Mouse (Mus musculus): ENCODE measurements around the gene Csad. TPM values are rescaled to one million over a fixed set of nuclear protein-coding genes. Genes with fewer than 3 reads are reported as not detected.
A peak's percentile ranks its signal among the peaks of the same experiment; 100 is the strongest.

The Csad gene
- polyA plus RNA-seq, 1 experiment = 106 TPM

DNA sequence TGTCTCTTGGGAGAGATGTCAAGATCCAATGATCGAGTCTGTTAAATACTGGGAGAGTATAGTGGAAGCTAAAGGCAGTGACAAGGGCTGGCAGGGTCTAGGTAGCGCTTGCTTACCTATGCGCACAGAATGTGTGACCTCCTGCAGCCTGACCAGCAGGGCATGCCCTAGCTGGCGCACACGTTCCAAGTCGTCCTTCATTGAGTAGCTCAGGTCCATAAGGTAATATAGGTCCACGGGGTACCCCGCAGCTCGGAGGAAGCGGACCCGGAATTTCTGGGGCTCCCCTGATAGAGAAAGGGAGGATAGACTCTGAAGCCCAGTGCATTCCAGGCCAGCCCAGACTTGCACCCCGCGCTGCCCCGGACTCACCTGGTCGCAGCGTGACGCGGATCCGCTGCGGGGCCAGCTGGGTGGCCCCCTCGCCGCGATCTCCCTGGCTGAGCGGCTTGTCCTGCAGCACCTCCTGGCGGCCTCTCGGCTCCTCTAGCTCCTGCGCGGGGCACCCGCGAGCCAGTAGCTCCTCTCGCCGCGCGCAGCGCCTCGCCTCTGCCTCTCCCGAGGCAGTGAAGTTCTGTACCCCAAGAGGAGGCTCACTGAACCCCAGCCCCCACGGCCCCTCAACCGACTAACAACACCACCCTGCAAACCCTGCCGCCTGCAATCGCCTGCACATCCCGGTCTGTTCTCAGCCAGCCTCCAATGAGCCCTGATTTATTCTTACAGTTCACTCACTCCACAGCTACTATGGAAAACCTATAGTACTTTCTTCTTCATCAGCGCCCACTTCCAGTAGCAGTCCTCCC is 19.9 kb upstream of the Csad start:
- H3K4me3 ChIP-seq (replicated peaks; ENCODE audit: extremely low read depth, low read depth, low read length) = peak overlapping the region; percentile 37
- 4% methylated on average over 43 of the region's 43 CpGs for WGBS
- peak; percentile 85 for DNase-seq
- TF ChIP-seq CTCF (IDR thresholded peaks at IDR 0.05; ENCODE audit: insufficient read depth, low read length) (peak; percentile 52), POLR2A (IDR thresholded peaks at IDR 0.05; ENCODE audit: borderline replicate concordance, extremely low read depth, low read depth, low read length) (no peak)
- peaks cover 4% of the 10 kb centered on the region; the same call in 1 of the 2 replicates for H3K4me1 ChIP-seq (ENCODE audit: control insufficient read depth, insufficient read depth, low read length)

DNA sequence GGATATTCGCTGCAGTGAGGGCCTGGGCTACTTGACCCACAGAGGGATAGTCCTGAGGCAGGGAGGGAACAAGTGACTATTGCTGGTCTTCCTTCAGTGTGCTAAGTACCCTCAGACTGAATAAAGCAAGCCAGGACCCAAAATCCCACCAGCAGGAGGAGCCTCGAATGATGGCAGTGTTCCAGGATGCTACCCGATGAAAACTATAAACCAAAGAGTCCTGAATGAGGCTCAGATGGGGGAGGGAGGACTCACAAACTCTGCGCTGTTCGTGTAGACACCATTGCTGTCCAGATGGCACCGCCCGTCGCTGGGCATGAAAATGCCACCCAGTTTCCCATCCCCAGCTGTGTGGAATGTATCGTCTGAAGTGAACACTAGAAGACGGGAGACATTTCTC is 17.9 kb upstream of the Csad start:
- DNase-seq = no peak
- no peak overlapping the region for H3K4me3 ChIP-seq (replicated peaks; ENCODE audit: extremely low read depth, low read depth, low read length)
- peaks cover 4% of the 10 kb centered on the region; the same call in 1 of the 2 replicates for H3K4me1 ChIP-seq (ENCODE audit: control insufficient read depth, insufficient read depth, low read length)
- 55% methylated on average over 10 of the region's 10 CpGs for WGBS
- TF ChIP-seq CTCF (IDR thresholded peaks at IDR 0.05; ENCODE audit: insufficient read depth, low read length) (no peak), POLR2A (IDR thresholded peaks at IDR 0.05; ENCODE audit: borderline replicate concordance, extremely low read depth, low read depth, low read length) (no peak)

DNA sequence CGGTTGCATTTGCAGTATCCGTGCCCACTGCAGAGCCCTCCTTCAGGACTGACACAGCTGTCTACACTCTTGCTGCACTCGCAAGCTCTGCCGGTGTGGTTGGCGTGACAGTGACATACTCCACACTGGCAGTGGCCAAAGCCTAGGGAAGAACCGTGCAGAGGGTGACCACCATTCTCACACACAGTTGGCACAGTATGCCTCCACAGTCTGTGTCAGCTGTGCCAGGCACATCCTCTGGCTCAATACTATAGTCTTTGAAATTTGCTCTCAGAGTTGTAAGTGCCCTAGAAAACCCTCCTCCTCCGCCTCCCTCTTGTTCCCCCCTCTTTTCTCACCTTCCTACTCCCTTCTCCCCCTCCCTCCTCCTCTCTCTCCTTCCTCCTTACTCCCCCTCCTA is 12.8 kb upstream of the Csad start:
- Histone ChIP-seq H3K4me1 (ENCODE audit: control insufficient read depth, insufficient read depth, low read length) (no peaks in the 10 kb centered on the region), H3K4me3 (replicated peaks; ENCODE audit: extremely low read depth, low read depth, low read length) (no peak overlapping the region)
- WGBS = 73% methylated on average over 7 of the region's 7 CpGs
- no peak for TF ChIP-seq CTCF (IDR thresholded peaks at IDR 0.05; ENCODE audit: insufficient read depth, low read length)
- TF ChIP-seq POLR2A (IDR thresholded peaks at IDR 0.05; ENCODE audit: borderline replicate concordance, extremely low read depth, low read depth, low read length) = 0 out of 2 replicates have a peak, but pooled peaks have one; percentile 13
- no peak for DNase-seq

DNA sequence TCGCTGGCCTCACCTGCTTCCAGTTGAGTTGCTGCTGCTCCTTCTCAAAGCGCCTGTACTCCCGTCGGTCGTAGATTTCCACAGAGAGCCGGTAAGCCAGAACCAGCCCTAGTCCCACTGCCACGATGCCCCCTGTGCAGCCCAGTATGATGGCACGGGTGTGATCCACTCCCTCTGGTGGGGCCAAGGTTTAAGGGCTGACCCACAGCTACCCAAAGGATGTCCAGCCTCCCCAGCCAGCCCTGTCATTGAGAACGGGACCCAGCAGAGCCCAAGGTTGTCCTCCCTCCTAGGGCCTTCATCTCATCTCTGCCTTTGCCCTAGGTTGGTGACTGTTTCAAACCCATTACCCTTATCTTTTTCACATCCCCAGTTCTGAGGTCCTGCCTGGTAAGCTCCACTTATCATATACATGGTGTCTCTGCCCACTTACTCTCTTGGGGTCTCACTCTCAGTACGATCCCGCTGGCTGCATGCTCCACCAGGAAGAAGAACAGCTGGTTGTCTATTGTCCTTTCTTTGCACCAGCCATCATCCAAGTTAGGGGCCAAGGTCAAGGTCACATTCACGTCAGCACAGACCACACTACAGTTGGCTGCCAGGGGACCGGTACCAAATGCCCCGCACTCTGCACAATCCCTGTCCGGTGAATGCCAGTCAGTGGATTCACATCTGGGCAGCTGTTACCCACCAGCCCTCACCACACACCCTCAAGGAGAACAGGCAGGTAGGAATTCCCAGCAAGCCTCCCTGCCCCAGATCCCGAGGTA is 12.1 kb upstream of the Csad start:
- 75% methylated on average over 16 of the region's 16 CpGs for WGBS
- no peak for DNase-seq
- TF ChIP-seq CTCF (IDR thresholded peaks at IDR 0.05; ENCODE audit: insufficient read depth, low read length) = no peak
- no peak for TF ChIP-seq POLR2A (IDR thresholded peaks at IDR 0.05; ENCODE audit: borderline replicate concordance, extremely low read depth, low read depth, low read length)
- Histone ChIP-seq H3K4me3 (replicated peaks; ENCODE audit: extremely low read depth, low read depth, low read length) (no peak overlapping the region), H3K4me1 (ENCODE audit: control insufficient read depth, insufficient read depth, low read length) (no peaks in the 10 kb centered on the region)

DNA sequence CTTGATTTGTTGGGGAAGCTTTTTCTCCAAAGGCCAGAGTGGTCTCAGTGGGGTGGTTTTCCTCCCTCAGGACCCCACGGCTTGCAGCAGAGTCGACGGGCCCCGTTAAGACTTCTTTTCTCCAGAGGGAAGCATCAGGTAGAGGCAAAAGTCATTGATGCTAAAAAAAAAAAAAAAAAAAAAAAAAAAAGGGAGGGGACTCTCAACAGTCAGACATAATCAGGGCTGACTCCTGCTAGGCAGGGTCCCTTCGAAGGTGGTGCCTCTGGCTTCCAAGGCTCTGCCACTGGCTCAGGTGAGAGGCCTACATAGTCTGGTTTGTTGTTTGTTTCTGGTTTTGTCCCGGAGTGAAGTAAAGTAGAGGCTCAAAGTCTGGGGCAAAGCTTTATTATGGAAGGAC is 11.1 kb upstream of the Csad start:
- H3K4me1 ChIP-seq (ENCODE audit: control insufficient read depth, insufficient read depth, low read length) = no peaks in the 10 kb centered on the region
- WGBS = 80% methylated on average over 6 of the region's 6 CpGs
- no peak overlapping the region for H3K4me3 ChIP-seq (replicated peaks; ENCODE audit: extremely low read depth, low read depth, low read length)
- TF ChIP-seq CTCF (IDR thresholded peaks at IDR 0.05; ENCODE audit: insufficient read depth, low read length) (no peak), POLR2A (IDR thresholded peaks at IDR 0.05; ENCODE audit: borderline replicate concordance, extremely low read depth, low read depth, low read length) (no peak)
- DNase-seq = no peak

DNA sequence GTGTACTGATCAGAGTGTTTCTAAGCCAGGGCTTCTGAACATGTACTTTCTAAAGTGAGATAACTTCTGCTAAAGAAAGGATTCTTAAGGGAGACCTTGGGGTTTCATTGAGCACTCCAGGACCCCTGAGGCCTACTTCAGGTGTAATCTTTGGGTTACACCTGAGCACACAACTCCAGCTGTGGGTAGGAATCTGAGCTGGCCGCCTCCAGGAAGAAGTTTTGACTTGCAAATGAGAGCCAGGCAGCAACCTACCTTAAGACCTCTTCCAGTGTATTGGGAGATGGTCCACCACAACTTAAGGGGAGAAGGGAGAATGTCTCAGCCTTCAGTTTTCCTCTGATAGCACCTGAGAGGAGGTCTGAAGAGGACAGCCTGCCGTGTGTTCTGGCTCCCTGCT is 9.6 kb upstream of the Csad start:
- Histone ChIP-seq H3K4me1 (ENCODE audit: control insufficient read depth, insufficient read depth, low read length) (no peaks in the 10 kb centered on the region), H3K4me3 (replicated peaks; ENCODE audit: extremely low read depth, low read depth, low read length) (no peak overlapping the region)
- DNase-seq = no peak
- WGBS = 57% methylated on average over 2 of the region's 2 CpGs
- TF ChIP-seq POLR2A (IDR thresholded peaks at IDR 0.05; ENCODE audit: borderline replicate concordance, extremely low read depth, low read depth, low read length) (no peak), CTCF (IDR thresholded peaks at IDR 0.05; ENCODE audit: insufficient read depth, low read length) (no peak)

DNA sequence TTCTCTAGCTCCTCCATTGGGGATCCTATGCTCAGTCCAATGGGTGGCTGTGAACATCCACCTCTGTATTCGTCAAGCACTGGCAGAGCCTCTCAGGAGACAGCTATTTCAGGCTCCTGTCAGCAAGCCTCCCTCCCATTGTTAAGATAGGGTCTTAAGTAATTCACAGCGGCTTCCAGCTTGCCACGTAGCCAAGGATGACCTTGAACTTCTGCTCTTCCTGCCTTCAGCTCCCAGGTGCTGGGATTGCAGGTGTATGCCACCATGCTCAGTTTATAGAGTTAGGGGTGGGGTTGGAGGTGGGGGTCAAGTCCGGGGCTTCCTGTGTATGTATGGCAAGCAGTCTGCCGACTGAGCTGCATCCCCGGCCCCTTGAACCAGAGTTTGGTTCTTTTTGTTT is 7.4 kb upstream of the Csad start:
- WGBS = 62% methylated on average over 6 of the region's 6 CpGs
- peaks cover 7% of the 10 kb centered on the region for H3K4me1 ChIP-seq (ENCODE audit: control insufficient read depth, insufficient read depth, low read length)

DNA sequence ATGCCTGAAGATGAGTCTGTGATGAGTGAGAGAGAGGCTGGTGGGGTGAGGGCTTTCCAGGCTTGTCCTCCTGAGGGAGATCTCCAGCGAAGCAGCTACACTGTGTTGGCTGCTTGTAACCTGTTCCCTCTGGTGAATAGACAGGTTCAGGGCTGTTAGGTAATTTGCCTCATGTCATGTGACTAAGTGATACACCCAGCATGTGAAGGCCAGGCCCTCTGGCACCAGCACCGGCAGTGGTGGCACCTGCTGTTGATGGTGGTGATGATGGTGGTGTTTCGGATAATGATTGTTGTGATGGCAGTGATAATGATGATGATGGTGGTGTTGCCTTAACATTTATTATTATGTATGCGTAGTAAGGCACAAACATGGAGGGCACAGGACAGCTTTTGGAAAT is 6.3 kb upstream of the Csad start:
- no peak for DNase-seq
- no peak for TF ChIP-seq CTCF (IDR thresholded peaks at IDR 0.05; ENCODE audit: insufficient read depth, low read length)
- TF ChIP-seq POLR2A (IDR thresholded peaks at IDR 0.05; ENCODE audit: borderline replicate concordance, extremely low read depth, low read depth, low read length) = no peak
- peaks cover 11% of the 10 kb centered on the region for H3K4me1 ChIP-seq (ENCODE audit: control insufficient read depth, insufficient read depth, low read length)
- H3K4me3 ChIP-seq (replicated peaks; ENCODE audit: extremely low read depth, low read depth, low read length) = no peak overlapping the region
- WGBS = 87% methylated on average over 4 of the region's 4 CpGs

More for the DNA sequence above, 7.4 kb upstream of the Csad start:
- H3K4me3 ChIP-seq (replicated peaks; ENCODE audit: extremely low read depth, low read depth, low read length) = no peak overlapping the region
- no peak for DNase-seq
- TF ChIP-seq POLR2A (IDR thresholded peaks at IDR 0.05; ENCODE audit: borderline replicate concordance, extremely low read depth, low read depth, low read length) (no peak), CTCF (IDR thresholded peaks at IDR 0.05; ENCODE audit: insufficient read depth, low read length) (no peak)

DNA sequence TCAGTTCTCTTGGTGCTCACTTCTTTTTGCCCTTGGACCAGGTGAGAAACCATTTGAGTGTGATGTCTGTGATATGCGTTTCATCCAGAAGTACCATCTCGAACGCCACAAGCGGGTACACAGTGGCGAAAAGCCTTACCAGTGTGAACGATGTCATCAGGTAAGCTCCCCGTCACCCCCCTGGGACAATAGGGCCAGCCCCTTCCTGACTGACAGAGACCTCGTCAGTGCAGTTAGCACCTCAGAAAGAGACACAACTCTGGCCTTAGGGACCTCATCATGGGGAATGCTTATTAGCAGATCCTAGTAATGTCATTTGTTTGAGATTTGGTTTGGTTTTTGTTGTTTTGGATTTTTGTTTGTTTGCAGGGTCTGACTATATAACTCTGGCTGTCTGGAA is 4.6 kb upstream of the Csad start:
- DNase-seq = no peak
- H3K4me1 ChIP-seq (ENCODE audit: control insufficient read depth, insufficient read depth, low read length) = peaks cover 24% of the 10 kb centered on the region
- TF ChIP-seq CTCF (IDR thresholded peaks at IDR 0.05; ENCODE audit: insufficient read depth, low read length) = no peak
- TF ChIP-seq POLR2A (IDR thresholded peaks at IDR 0.05; ENCODE audit: borderline replicate concordance, extremely low read depth, low read depth, low read length) = no peak
- no peak overlapping the region for H3K4me3 ChIP-seq (replicated peaks; ENCODE audit: extremely low read depth, low read depth, low read length)
- WGBS = 90% methylated on average over 8 of the region's 8 CpGs

Data from lung, adult 2 months (tissue).